Mouse (Mus musculus) heart, adult 2 months (tissue): ENCODE results near the gene Slc17a5.

ENCODE experiments used
- CTCF ChIP-seq: fragments of 200-600 bp; IDR thresholded peaks from 2 replicates; pipeline ENCODE4 v1.8.1; 2022; ENCODE audit warnings: antibody characterized with exemption, mild to moderate bottlenecking, moderate library complexity
- EP300 ChIP-seq: fragments of 200-500 bp; IDR thresholded peaks from 2 replicates; pipeline ENCODE4 v1.6.1; 2011; ENCODE audit warnings: low read depth, low read length, control low read depth; ENCODE audit not compliant: insufficient read depth
- POLR2A ChIP-seq: fragments of 200-500 bp; IDR thresholded peaks from 2 replicates; pipeline ENCODE4 v1.6.1; 2011; ENCODE audit warnings: mild to moderate bottlenecking, low read depth, low read length, control low read depth; ENCODE audit not compliant: insufficient read depth

GRCm38 (mm10) chr9:78631755-78632434 is 44.1 kb upstream of the Slc17a5 start:
- no peak for TF ChIP-seq CTCF
- TF ChIP-seq EP300, result no peak
- no peak for TF ChIP-seq POLR2A
